Mouse (Mus musculus): ENCODE data around the gene Dis3l2.

- TF ChIP-seq CTCF (IDR thresholded peaks at IDR 0.05; ENCODE audit: borderline replicate concordance, insufficient read depth, low read depth, low read length) (no peak), POLR2A (IDR thresholded peaks at IDR 0.05; ENCODE audit: borderline replicate concordance, insufficient read depth, low read length) (no peak)
Measured at GRCm38 (mm10) chr1:87008211-87008610, 304.6 kb downstream of the Dis3l2 start.

Measured in cerebellum, adult 2 months (tissue).